Mouse (Mus musculus) left cerebral cortex, postnatal 25 days (tissue): ENCODE measurements at regions not wholly inside any gene's neighbourhood (a gene's known extent, or its start where the extent isn't known, plus 50 kb on each side); places are given as distances from the start of the nearest gene placed in this dataset.

Experiments used
- DNase-seq, 2 experiments: peaks; one replicate each; pipeline ENCODE4 v3.0.0; 2022; ENCODE audit warnings: low spot score in 2 of 2, mixed read lengths in 1 of 2
- intact Hi-C: fragments of 180-260 bp; cut with DNase I; formaldehyde crosslinking; loops from one replicate; pipeline ENCODE4 v1.15.1; 2025

GRCm38 (mm10) chr2:95232135-95232772 lies 794.3 kb upstream of the Api5 start:
- intact Hi-C loops: loop anchor here (10.0 kb wide), 3 partner anchors 1053 to 1353 kb away; partner anchors contain the start of gene Lrrc4c

DNA sequence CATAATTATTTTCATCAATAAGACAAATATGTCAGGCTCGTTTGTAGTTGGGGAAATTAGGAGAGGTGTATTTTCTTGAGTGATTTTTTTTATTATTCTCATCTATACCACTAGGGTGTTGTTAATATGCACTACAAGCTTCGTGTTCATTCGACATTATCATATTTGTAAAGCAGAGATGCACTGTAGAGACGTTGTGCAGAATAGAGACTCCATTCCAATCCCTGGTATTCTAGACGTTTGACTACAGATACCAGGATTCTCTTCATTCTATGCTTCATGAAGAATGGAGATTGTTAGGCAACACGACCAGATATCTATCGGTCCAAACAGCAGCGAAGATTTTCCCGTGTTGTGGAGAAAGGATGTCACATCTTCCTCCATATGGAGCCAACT lies 793.8 kb upstream of the Api5 start:
- no peak for DNase-seq
- intact Hi-C loops: loop anchor here (10.0 kb wide), 3 partner anchors 1053 to 1353 kb away; partner anchors contain the start of gene Lrrc4c

More at GRCm38 (mm10) chr2:95232135-95232772, 794.3 kb upstream of the Api5 start:
- DNase-seq: peak; percentile 48 to 60

DNA sequence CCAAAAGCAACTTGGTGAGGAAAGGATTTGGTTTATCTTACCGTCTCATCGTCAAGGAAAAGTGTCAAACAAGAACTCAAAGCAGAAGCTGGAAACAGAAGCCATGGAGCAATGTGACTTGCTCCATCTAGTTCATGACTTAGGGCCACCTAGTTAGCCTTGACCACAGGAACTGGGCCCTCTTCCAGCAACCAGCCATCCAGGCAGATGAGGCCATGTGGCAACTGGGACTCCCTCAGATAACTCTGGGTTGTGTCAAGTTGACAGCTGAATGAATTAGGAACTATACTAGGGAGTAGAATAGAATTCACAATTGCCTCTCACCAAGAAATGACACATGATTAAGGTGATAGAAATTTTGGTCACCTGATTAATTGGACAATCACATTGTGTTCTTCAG lies 791.5 kb upstream of the Api5 start:
- intact Hi-C loops: loop anchor here (5.0 kb wide), 1 partner anchor 757 kb away; no protein-coding TSS in a partner anchor
- DNase-seq: no peak

DNA sequence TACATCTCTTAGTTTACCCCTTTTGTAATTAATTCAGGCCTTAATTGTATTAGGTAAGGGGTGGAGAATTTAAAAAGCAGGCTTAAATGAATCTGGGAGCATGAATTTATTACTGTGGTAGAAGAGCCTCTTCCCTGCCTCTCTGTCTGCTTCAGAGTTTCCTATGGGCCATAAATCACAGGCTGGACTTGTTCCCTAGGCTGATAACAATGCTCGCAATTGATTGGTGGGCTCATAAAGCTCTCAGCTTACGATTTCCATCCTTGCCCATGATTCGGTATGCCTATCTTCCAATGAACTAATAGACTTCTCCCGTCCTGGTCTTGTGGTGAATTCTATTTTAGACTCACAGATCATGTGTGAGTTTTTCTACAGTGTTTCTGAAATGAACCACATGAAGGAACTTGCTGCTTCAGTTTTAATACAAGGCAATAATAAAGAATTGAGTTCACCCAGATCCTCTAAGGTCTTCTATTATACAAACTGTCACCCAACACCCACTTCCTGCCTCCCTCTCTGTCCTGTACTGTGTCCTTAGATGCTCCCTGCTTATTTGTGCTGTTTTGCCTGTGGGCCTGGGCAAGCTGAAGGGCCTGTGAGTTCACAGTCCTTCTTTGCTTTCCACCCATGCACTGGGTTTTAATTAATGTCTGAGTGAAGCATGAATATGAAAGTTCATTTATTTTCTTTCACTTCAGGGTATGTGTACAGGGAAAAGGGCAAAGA lies 772.4 kb upstream of the Api5 start:
- DNase-seq: no peak
- intact Hi-C loops: no loop called here
